In the genomic region with DNA sequence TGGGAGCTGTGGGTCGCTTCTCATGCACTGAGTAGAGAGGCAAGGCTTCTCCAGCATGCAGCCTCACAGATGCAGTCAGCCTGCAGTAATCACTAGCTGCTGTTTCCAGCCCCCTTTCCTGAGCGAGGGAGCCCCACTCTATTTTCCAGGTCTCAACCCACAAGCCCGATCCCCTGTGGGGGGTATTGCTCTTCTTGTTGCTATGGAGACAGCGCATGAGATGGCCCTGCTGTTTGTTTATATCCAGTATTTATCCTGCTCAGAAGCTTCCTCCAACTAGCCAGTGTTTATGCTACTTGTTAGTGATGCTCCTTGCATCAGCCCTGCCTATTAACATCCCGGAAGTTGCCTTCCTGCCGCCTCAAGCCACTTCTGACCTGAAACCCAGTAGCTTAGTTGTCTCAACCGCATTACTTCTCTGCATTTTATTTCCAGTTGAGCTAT, we compare ENCODE assay signal across 9 mouse cellular contexts. TPM values are rescaled to one million over a fixed set of nuclear protein-coding genes. Genes with fewer than 3 reads are reported as not detected.
DNase-seq lines count a peak whose midpoint lies in the region; ATAC-seq lines count a peak whose summit lies in the region.
"Had no signal": no experiment of that assay in that cellular context is flagged by ENCODE, and none has a peak within 500 bp of the region (broad histone marks: within the 10 kb centered on the region; RNA-seq: fewer than 3 reads in every experiment).

No protein-coding gene starts in this region.

- H3K36me3 ChIP-seq in forebrain, embryonic 11.5 days (ENCODE audit: control insufficient read depth, insufficient read depth, low read length): no peaks in the 10 kb centered on the region
- no peaks in the 10 kb centered on the region for H3K36me3 ChIP-seq in intestine, embryonic 15.5 days
- no peaks in the 10 kb centered on the region for H3K36me3 ChIP-seq in midbrain, embryonic 16.5 days (ENCODE audit: control insufficient read depth, insufficient read depth, low read length)

- no peaks in the 10 kb centered on the region for H3K9me3 ChIP-seq in forebrain, embryonic 11.5 days (ENCODE audit: control insufficient read depth, low read length)
- H3K9me3 ChIP-seq in intestine, embryonic 15.5 days: no peaks in the 10 kb centered on the region
- no peaks in the 10 kb centered on the region for H3K9me3 ChIP-seq in midbrain, embryonic 16.5 days (replicated peaks; ENCODE audit: control insufficient read depth, low read length, poor library complexity, severe bottlenecking)

- H3K27me3 ChIP-seq in forebrain, embryonic 11.5 days (ENCODE audit: control insufficient read depth, insufficient read depth, low read length): no peaks in the 10 kb centered on the region
- no peaks in the 10 kb centered on the region for H3K27me3 ChIP-seq in intestine, embryonic 15.5 days (replicated peaks)
- H3K27me3 ChIP-seq in midbrain, embryonic 16.5 days (ENCODE audit: control insufficient read depth, insufficient read depth, low read depth, low read length): no peaks in the 10 kb centered on the region

- H3K27ac ChIP-seq in forebrain, embryonic 11.5 days (ENCODE audit: low read depth, low read length): peak overlapping the region; percentile 51; the same call in 1 of the 2 replicates
- peak overlapping the region; percentile 75 for H3K27ac ChIP-seq in intestine, embryonic 15.5 days
- H3K27ac ChIP-seq in midbrain, embryonic 16.5 days (ENCODE audit: low read length): peak overlapping the region; percentile 78
- H3K27ac ChIP-seq: macrophage had no signal

- 8% methylated on average over 7 of the region's 7 CpGs for WGBS in forebrain, embryonic 11.5 days
- 18% methylated on average over 7 of the region's 7 CpGs for WGBS in intestine, embryonic 15.5 days
- whole genome bisulfite sequencing in midbrain, embryonic 16.5 days: 5% methylated on average over 7 of the region's 7 CpGs

- no peak overlapping the region for H3K4me3 ChIP-seq in forebrain, embryonic 11.5 days (ENCODE audit: low read depth, low read length)
- H3K4me3 ChIP-seq in intestine, embryonic 15.5 days (replicated peaks): no peak overlapping the region
- peak overlapping the region; percentile 20 for H3K4me3 ChIP-seq in midbrain, embryonic 16.5 days (ENCODE audit: low read depth, low read length)

- peak; percentile 90 for ATAC-seq in forebrain, embryonic 11.5 days (replicated peaks; ENCODE audit: low FRiP score)
- peak; percentile 84 for ATAC-seq in intestine, embryonic 15.5 days
- peak; percentile 88 for ATAC-seq in midbrain, embryonic 16.5 days
- ATAC-seq in megakaryocyte-erythroid progenitor cell, adult 5-6 weeks (replicated peaks; ENCODE audit: low FRiP score, low TSS enrichment, poor library complexity, severe bottlenecking): no peak

- no peak overlapping the region for H3K9ac ChIP-seq in forebrain, embryonic 11.5 days (ENCODE audit: low read length)
- H3K9ac ChIP-seq in intestine, embryonic 15.5 days: no peak overlapping the region
- peak overlapping the region; percentile 30; the same call in 1 of the 2 replicates for H3K9ac ChIP-seq in midbrain, embryonic 16.5 days (ENCODE audit: low read depth, low read length)

- H3K4me2 ChIP-seq in forebrain, embryonic 11.5 days (ENCODE audit: low read depth, low read length, severe bottlenecking): peak overlapping the region; percentile 26
- H3K4me2 ChIP-seq in intestine, embryonic 15.5 days (replicated peaks): peak overlapping the region; percentile 44
- peak overlapping the region; percentile 47 for H3K4me2 ChIP-seq in midbrain, embryonic 16.5 days (ENCODE audit: low read length)

- peak; percentile 92 for DNase-seq in heart, adult 11 months
- no peak for DNase-seq in heart, adult 8-10 months (ENCODE audit: low spot score)
- peak; percentile 76 for DNase-seq in brain, adult 2 months (ENCODE audit: low read depth, low spot score)
- DNase-seq in forebrain, embryonic 11.5 days (ENCODE audit: low spot score): peak; percentile 77
- DNase-seq in gastrocnemius, postnatal 10 days: no peak

- H3K4me1 ChIP-seq in forebrain, embryonic 11.5 days (replicated peaks; ENCODE audit: control insufficient read depth, insufficient read depth, low read length): peaks cover 6% of the 10 kb centered on the region; the same call in 1 of the 2 replicates
- peaks cover 15% of the 10 kb centered on the region for H3K4me1 ChIP-seq in intestine, embryonic 15.5 days (replicated peaks)
- peaks cover 16% of the 10 kb centered on the region; the same call in 1 of the 2 replicates for H3K4me1 ChIP-seq in midbrain, embryonic 16.5 days (ENCODE audit: control insufficient read depth, insufficient read depth, low read length)

RNA-seq across cellular contexts. Expression of gene Tmpo, which starts 48.4 kb away (rescaled TPM):
- total RNA-seq in heart, adult 8-10 months (2022): 10 to 100 TPM; 36.7 to 45.0 (median 41.1) TPM
- polyA plus RNA-seq in forebrain, embryonic 11.5 days (2014; fragmentation: Nextera tagmentation; extraction: Ambion mirVana): 433 and 456 TPM in 2 replicates
- polyA plus RNA-seq in intestine, embryonic 15.5 days (2015; fragmentation: Nextera tagmentation; extraction: Ambion mirVana): 165 and 209 TPM in 2 replicates
- polyA plus RNA-seq in midbrain, embryonic 16.5 days (2015; fragmentation: Nextera tagmentation; extraction: Ambion mirVana): 82.8 and 100 TPM in 2 replicates
- total RNA-seq in megakaryocyte-erythroid progenitor cell, adult 5-6 weeks (2014; fragmentation: Nextera tagmentation): 267 and 268 TPM in 2 replicates
- 469 and 547 TPM in 2 replicates for total RNA-seq in megakaryocyte-erythroid progenitor cell, adult 5-6 weeks (2017)
- total RNA-seq in gastrocnemius, postnatal 10 days (2021): 100 to 1,000 TPM in 1 of 2 experiments, 10 to 100 TPM in 1; 84.2 to 106 TPM

Comparison
In these comparisons a context has a peak if more than half of its experiments do, and no peak if none do; other contexts are left out.
1. DNase-seq: peak in heart, adult 11 months (single experiment), brain, adult 2 months (single experiment) and forebrain, embryonic 11.5 days (single experiment); none in heart, adult 8-10 months (single experiment) and gastrocnemius, postnatal 10 days (single experiment).
2. Peak in every context shown above with its lines, with median percentiles within 50 percentile points of each other: H3K27ac ChIP-seq and H3K4me2 ChIP-seq.